Mouse (Mus musculus): ENCODE results near the gene Galnt12. TPM values are rescaled to one million over a fixed set of nuclear protein-coding genes. Genes with fewer than 3 reads are reported as not detected.

The Galnt12 gene
- polyA plus RNA-seq, 1 experiment from 2014 or later: 2.1 TPM

- peaks cover 12% of the 10 kb centered on the region for H3K4me1 ChIP-seq (replicated peaks)
- H3K9ac ChIP-seq: no peak overlapping the region
- WGBS: 65% methylated on average over 8 of the region's 8 CpGs
- no peak overlapping the region for H3K4me3 ChIP-seq
- H3K27ac ChIP-seq: no peak overlapping the region
- H3K9me3 ChIP-seq (replicated peaks): no peaks in the 10 kb centered on the region
- H3K36me3 ChIP-seq: no peaks in the 10 kb centered on the region
- no peak overlapping the region for H3K4me2 ChIP-seq
- ATAC-seq (replicated peaks; ENCODE audit: insufficient number of reproducible peaks, insufficient read depth, low FRiP score, low read depth): no peak
- no peaks in the 10 kb centered on the region for H3K27me3 ChIP-seq
Measured at GRCm38 (mm10) chr4:47136699-47137101, 45.0 kb downstream of the Galnt12 start.

GRCm38 (mm10) chr4:47137479-47137878, 45.8 kb downstream of the Galnt12 start:
- H3K9ac ChIP-seq: no peak overlapping the region
- H3K4me2 ChIP-seq: no peak overlapping the region
- H3K4me3 ChIP-seq: no peak overlapping the region
- peaks cover 12% of the 10 kb centered on the region for H3K4me1 ChIP-seq (replicated peaks)
- 60% methylated on average over 5 of the region's 5 CpGs for WGBS
- no peak for ATAC-seq (replicated peaks; ENCODE audit: insufficient number of reproducible peaks, insufficient read depth, low FRiP score, low read depth)
- no peaks in the 10 kb centered on the region for H3K36me3 ChIP-seq
- no peak overlapping the region for H3K27ac ChIP-seq
- H3K27me3 ChIP-seq: no peaks in the 10 kb centered on the region
- no peaks in the 10 kb centered on the region for H3K9me3 ChIP-seq (replicated peaks)

- H3K9ac ChIP-seq: no peak overlapping the region
- peaks cover 12% of the 10 kb centered on the region for H3K4me1 ChIP-seq (replicated peaks)
- H3K36me3 ChIP-seq: no peaks in the 10 kb centered on the region
- H3K27me3 ChIP-seq: no peaks in the 10 kb centered on the region
- no peaks in the 10 kb centered on the region for H3K9me3 ChIP-seq (replicated peaks)
- 73% methylated on average over 7 of the region's 7 CpGs for WGBS
- H3K27ac ChIP-seq: no peak overlapping the region
- no peak overlapping the region for H3K4me2 ChIP-seq
- no peak for ATAC-seq (replicated peaks; ENCODE audit: insufficient number of reproducible peaks, insufficient read depth, low FRiP score, low read depth)
- H3K4me3 ChIP-seq: no peak overlapping the region
Measured at GRCm38 (mm10) chr4:47138411-47138810, 46.7 kb downstream of the Galnt12 start.

- ATAC-seq (replicated peaks; ENCODE audit: insufficient number of reproducible peaks, insufficient read depth, low FRiP score, low read depth): 0 out of 2 replicates have a peak, but pooled peaks have one; percentile 28
- H3K9ac ChIP-seq: no peak overlapping the region
- WGBS: 41% methylated on average over 9 of the region's 9 CpGs
- peaks cover 12% of the 10 kb centered on the region for H3K4me1 ChIP-seq (replicated peaks)
- H3K27me3 ChIP-seq: no peaks in the 10 kb centered on the region
- no peak overlapping the region for H3K4me2 ChIP-seq
- no peaks in the 10 kb centered on the region for H3K9me3 ChIP-seq (replicated peaks)
- peak overlapping the region; percentile 10; the same call in 1 of the 2 replicates for H3K27ac ChIP-seq
- H3K4me3 ChIP-seq: no peak overlapping the region
- H3K36me3 ChIP-seq: no peaks in the 10 kb centered on the region
Measured at GRCm38 (mm10) chr4:47138967-47139777, 47.5 kb downstream of the Galnt12 start.

GRCm38 (mm10) chr4:47140301-47140700, 48.6 kb downstream of the Galnt12 start:
- Histone ChIP-seq H3K27me3 (no peaks in the 10 kb centered on the region), H3K36me3 (no peaks in the 10 kb centered on the region), H3K4me3 (no peak overlapping the region), H3K4me1 (replicated peaks) (peaks cover 12% of the 10 kb centered on the region), H3K27ac (no peak overlapping the region), H3K9me3 (replicated peaks) (no peaks in the 10 kb centered on the region), H3K9ac (no peak overlapping the region), H3K4me2 (no peak overlapping the region)
- 73% methylated on average over 3 of the region's 3 CpGs for WGBS
- ATAC-seq (replicated peaks; ENCODE audit: insufficient number of reproducible peaks, insufficient read depth, low FRiP score, low read depth): no peak

- Histone ChIP-seq H3K4me1 (replicated peaks) (peaks cover 12% of the 10 kb centered on the region), H3K27me3 (no peaks in the 10 kb centered on the region), H3K4me3 (no peak overlapping the region), H3K9ac (no peak overlapping the region), H3K27ac (no peak overlapping the region), H3K36me3 (no peaks in the 10 kb centered on the region), H3K9me3 (replicated peaks) (no peaks in the 10 kb centered on the region), H3K4me2 (no peak overlapping the region)
- 76% methylated on average over 10 of the region's 10 CpGs for WGBS
- ATAC-seq (replicated peaks; ENCODE audit: insufficient number of reproducible peaks, insufficient read depth, low FRiP score, low read depth): no peak
Measured at GRCm38 (mm10) chr4:47141444-47142154, 49.9 kb downstream of the Galnt12 start.

- Histone ChIP-seq H3K27ac (no peak overlapping the region), H3K36me3 (no peaks in the 10 kb centered on the region), H3K4me3 (no peak overlapping the region), H3K27me3 (no peaks in the 10 kb centered on the region), H3K9me3 (replicated peaks) (no peaks in the 10 kb centered on the region), H3K4me2 (no peak overlapping the region), H3K4me1 (replicated peaks) (peaks cover 11% of the 10 kb centered on the region), H3K9ac (no peak overlapping the region)
- no peak for ATAC-seq (replicated peaks; ENCODE audit: insufficient number of reproducible peaks, insufficient read depth, low FRiP score, low read depth)
- 64% methylated on average over 6 of the region's 6 CpGs for WGBS
Measured at GRCm38 (mm10) chr4:47143849-47144248, 52.1 kb downstream of the Galnt12 start.

GRCm38 (mm10) chr4:47145341-47145740, 53.6 kb downstream of the Galnt12 start:
- Histone ChIP-seq H3K4me3 (no peak overlapping the region), H3K4me2 (no peak overlapping the region), H3K36me3 (no peaks in the 10 kb centered on the region), H3K27me3 (no peaks in the 10 kb centered on the region), H3K9me3 (replicated peaks) (no peaks in the 10 kb centered on the region), H3K9ac (no peak overlapping the region), H3K27ac (no peak overlapping the region), H3K4me1 (replicated peaks) (peaks cover 7% of the 10 kb centered on the region)
- WGBS: 88% methylated on average over 6 of the region's 6 CpGs
- ATAC-seq (replicated peaks; ENCODE audit: insufficient number of reproducible peaks, insufficient read depth, low FRiP score, low read depth): no peak

GRCm38 (mm10) chr4:47146561-47146960, 54.9 kb downstream of the Galnt12 start:
- no peak overlapping the region for H3K27ac ChIP-seq
- no peaks in the 10 kb centered on the region for H3K9me3 ChIP-seq (replicated peaks)
- no peaks in the 10 kb centered on the region for H3K36me3 ChIP-seq
- ATAC-seq (replicated peaks; ENCODE audit: insufficient number of reproducible peaks, insufficient read depth, low FRiP score, low read depth): no peak
- no peak overlapping the region for H3K4me3 ChIP-seq
- WGBS: 65% methylated on average over 4 of the region's 4 CpGs
- peaks cover 15% of the 10 kb centered on the region for H3K4me1 ChIP-seq (replicated peaks)
- no peak overlapping the region for H3K4me2 ChIP-seq
- H3K9ac ChIP-seq: no peak overlapping the region
- no peaks in the 10 kb centered on the region for H3K27me3 ChIP-seq

- ATAC-seq (replicated peaks; ENCODE audit: insufficient number of reproducible peaks, insufficient read depth, low FRiP score, low read depth): no peak
- Histone ChIP-seq H3K9ac (no peak overlapping the region), H3K4me2 (no peak overlapping the region), H3K27me3 (no peaks in the 10 kb centered on the region), H3K36me3 (no peaks in the 10 kb centered on the region), H3K4me3 (no peak overlapping the region), H3K9me3 (replicated peaks) (no peaks in the 10 kb centered on the region), H3K4me1 (replicated peaks) (peaks cover 22% of the 10 kb centered on the region), H3K27ac (no peak overlapping the region)
- 32% methylated on average over 3 of the region's 3 CpGs for WGBS
Measured at GRCm38 (mm10) chr4:47149963-47150362, 58.3 kb downstream of the Galnt12 start.

- H3K4me2 ChIP-seq: no peak overlapping the region
- H3K9me3 ChIP-seq (replicated peaks): no peaks in the 10 kb centered on the region; the same call in 1 of the 2 replicates
- no peaks in the 10 kb centered on the region for H3K36me3 ChIP-seq
- H3K4me3 ChIP-seq: no peak overlapping the region
- no peak for ATAC-seq (replicated peaks; ENCODE audit: insufficient number of reproducible peaks, insufficient read depth, low FRiP score, low read depth)
- no peaks in the 10 kb centered on the region for H3K27me3 ChIP-seq
- H3K9ac ChIP-seq: no peak overlapping the region
- 81% methylated on average over 3 of the region's 3 CpGs for WGBS
- peaks cover 22% of the 10 kb centered on the region for H3K4me1 ChIP-seq (replicated peaks)
- 0 out of 2 replicates have a peak overlapping the region, but pooled peaks have one; percentile 29 for H3K27ac ChIP-seq
Measured at GRCm38 (mm10) chr4:47150806-47151205, 59.1 kb downstream of the Galnt12 start.
